Mouse (Mus musculus) A20 (cell line): Measurements from ENCODE around the gene Sae1.

Source experiments
- DNase-seq: peaks from one replicate; pipeline ENCODE4 v3.0.0-alpha.2; 2011; ENCODE audit warnings: low read depth, low spot score

Gene Sae1

DNA sequence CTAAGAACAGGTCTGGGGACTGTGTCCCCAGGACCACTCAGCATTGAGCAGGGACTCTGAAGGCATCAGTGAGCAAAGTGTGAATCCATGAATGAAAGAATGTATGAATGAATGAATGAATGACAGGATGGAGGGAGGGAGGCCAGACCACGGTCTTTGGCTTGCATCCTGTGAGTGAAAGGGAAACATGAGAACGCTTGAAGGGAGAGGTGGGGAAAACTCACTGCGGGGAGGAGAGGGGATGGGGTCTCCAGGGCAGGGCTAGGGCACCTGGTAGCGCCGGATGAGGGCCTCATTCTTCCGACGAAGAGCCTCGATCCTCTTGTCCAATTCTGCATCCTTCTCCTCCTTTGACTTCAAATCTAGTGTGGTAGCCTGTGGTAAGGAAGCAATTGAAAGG lies 103.6 kb downstream of the Sae1 start:
- no peak for DNase-seq

- DNase-seq = no peak
Observed at GRCm38 (mm10) chr7:16282334-16282733, 105.3 kb downstream of the Sae1 start.

DNA sequence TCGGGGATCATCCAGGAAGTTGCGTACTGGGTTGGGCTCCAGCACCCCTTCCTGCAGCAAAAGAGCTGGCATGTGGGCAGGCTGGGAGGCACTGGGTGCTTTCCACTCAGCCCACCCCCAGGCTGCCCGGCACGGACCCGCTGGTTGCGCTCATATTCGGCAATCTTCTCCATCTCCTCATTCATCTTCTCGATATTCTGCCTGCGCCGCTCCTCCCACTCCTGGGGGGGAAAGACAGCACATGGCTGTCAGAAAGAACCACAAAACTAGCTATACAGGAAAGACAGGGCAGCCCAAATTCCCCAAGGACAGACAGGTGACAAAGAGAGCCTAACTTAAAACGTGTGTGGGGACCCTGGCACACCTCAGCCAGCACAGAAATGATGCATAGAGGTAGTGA lies 106.9 kb downstream of the Sae1 start:
- DNase-seq = no peak

GRCm38 (mm10) chr7:16274922-16275890 lies 112.4 kb downstream of the Sae1 start:
- peak; percentile 27 for DNase-seq

- no peak for DNase-seq
Observed at GRCm38 (mm10) chr7:16273766-16274140, 113.9 kb downstream of the Sae1 start.

- peak; percentile 98 for DNase-seq
Observed at GRCm38 (mm10) chr7:16273081-16273765, 114.4 kb downstream of the Sae1 start, which contains the start of gene Inafm1. Gene Inafm1, minus strand, starts transcription at chr7:16273617.

- DNase-seq = no peak
Observed at GRCm38 (mm10) chr7:16272681-16273080, 114.9 kb downstream of the Sae1 start.

GRCm38 (mm10) chr7:16271139-16271538 lies 116.5 kb downstream of the Sae1 start:
- DNase-seq = no peak
